Mouse (Mus musculus) thymus, adult 2 months (tissue): ENCODE data around the gene Gm3594.
"Not testable (repeated sequence)": the region's sequence is repeated elsewhere in the genome, so short reads cannot be mapped to it uniquely, and the experiment has no call there.

Source experiments
- CTCF ChIP-seq: fragments of 200-500 bp; IDR thresholded peaks from 2 replicates; pipeline ENCODE4 v1.5.1; 2012; ENCODE audit warnings: mild to moderate bottlenecking, control low read depth, low read length, moderate library complexity, borderline replicate concordance; ENCODE audit not compliant: control insufficient read depth, poor library complexity, insufficient read depth; ENCODE audit errors: extremely low read depth
- POLR2A ChIP-seq: fragments of 200-500 bp; IDR thresholded peaks from 2 replicates; pipeline ENCODE4 v1.6.1; 2012; ENCODE audit warnings: mild to moderate bottlenecking, low read length, control low read depth, moderate library complexity; ENCODE audit not compliant: control insufficient read depth, poor library complexity, insufficient read depth; ENCODE audit errors: extremely low read depth

DNA sequence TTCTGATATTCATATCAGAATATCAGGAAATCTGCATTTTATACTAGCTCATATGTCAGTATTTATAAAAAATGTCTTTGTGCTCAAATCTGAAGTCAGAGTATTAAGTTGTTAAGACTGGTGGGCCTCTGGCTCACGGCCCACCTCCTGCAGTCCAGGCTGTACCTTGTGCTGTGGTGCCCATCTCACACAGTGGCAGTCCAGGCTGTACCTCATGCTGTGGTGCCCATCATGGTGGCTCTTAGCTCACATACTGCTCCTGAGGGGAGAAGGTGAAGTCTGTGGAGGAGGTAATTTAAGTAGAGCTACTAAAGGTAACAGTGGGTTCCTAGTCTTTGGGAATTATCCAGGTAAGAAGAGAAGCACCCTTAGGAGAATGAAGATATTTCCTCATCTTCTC is 27.4 kb upstream of the Gm3594 start:
- not testable (repeated sequence) for TF ChIP-seq POLR2A, CTCF
